Mouse (Mus musculus) stomach, embryonic 16.5 days (tissue): ENCODE measurements around the gene Atg4a-ps. TPM values are rescaled to one million over a fixed set of nuclear protein-coding genes. Genes with fewer than 3 reads are reported as not detected.

ENCODE experiments used
- ATAC-seq: fragments of 200-750 bp; cut with Nextera tagmentation; 2 replicates; pipeline ENCODE4 v1.8.0; 2017; ENCODE audit warnings: moderate number of reproducible peaks, moderate TSS enrichment; ENCODE audit not compliant: insufficient read depth, low FRiP score
- H3K27ac ChIP-seq: fragments of 300-500 bp; sonication (generic); 2 replicates; pipeline ENCODE4 v1.5.1; 2014; ENCODE audit warnings: low read length
- H3K27me3 ChIP-seq: fragments of 300-500 bp; sonication (generic); 2 replicates; pipeline ENCODE4 v1.6.1; 2014; ENCODE audit warnings: low read length, control low read depth, mixed read lengths; ENCODE audit not compliant: control insufficient read depth, insufficient read depth
- H3K36me3 ChIP-seq: fragments of 300-500 bp; sonication (generic); 2 replicates; pipeline ENCODE4 v1.6.1; 2014; ENCODE audit warnings: low read length; ENCODE audit not compliant: control insufficient read depth, insufficient read depth
- H3K4me1 ChIP-seq: fragments of 300-500 bp; sonication (generic); 2 replicates; pipeline ENCODE4 v1.6.1; 2014; ENCODE audit warnings: low read length, control low read depth, mixed read lengths; ENCODE audit not compliant: control insufficient read depth, insufficient read depth
- H3K4me2 ChIP-seq: fragments of 300-500 bp; sonication (generic); 2 replicates; pipeline ENCODE4 v1.6.1; 2014; ENCODE audit warnings: low read depth, low read length, mixed read lengths
- H3K4me3 ChIP-seq: fragments of 300-500 bp; sonication (generic); replicated peaks from 2 replicates; pipeline ENCODE4 v1.5.1; 2014; ENCODE audit warnings: mild to moderate bottlenecking, low read length
- H3K9ac ChIP-seq: fragments of 300-500 bp; sonication (generic); 2 replicates; pipeline ENCODE4 v1.6.1; 2014; ENCODE audit warnings: low read length
- H3K9me3 ChIP-seq: fragments of 300-500 bp; sonication (generic); replicated peaks from 2 replicates; pipeline ENCODE4 v1.6.1; 2016; ENCODE audit warnings: low read length, control low read depth; ENCODE audit not compliant: control insufficient read depth
- WGBS: fragments of 180-500 bp; shearing (Covaris S2); extraction: QIAGEN DNeasy Blood & Tissue Kit; methylation state at CpG from one replicate; pipeline ENCODE4 v1.1.7; 2014; 5-methylcytosine and 5-hydroxymethylcytosine counted together
- polyA plus RNA-seq: library from polyadenylated mRNA; unstranded; fragments of >200 nt; fragmentation: Nextera tagmentation; extraction: Ambion mirVana; gene quantifications from 2 replicates; pipeline ENCODE4 v1.2.1, GENCODE M21; 2015

The Atg4a-ps gene
- polyA plus RNA-seq, 1 experiment from 2014 or later: 0.12 TPM

DNA sequence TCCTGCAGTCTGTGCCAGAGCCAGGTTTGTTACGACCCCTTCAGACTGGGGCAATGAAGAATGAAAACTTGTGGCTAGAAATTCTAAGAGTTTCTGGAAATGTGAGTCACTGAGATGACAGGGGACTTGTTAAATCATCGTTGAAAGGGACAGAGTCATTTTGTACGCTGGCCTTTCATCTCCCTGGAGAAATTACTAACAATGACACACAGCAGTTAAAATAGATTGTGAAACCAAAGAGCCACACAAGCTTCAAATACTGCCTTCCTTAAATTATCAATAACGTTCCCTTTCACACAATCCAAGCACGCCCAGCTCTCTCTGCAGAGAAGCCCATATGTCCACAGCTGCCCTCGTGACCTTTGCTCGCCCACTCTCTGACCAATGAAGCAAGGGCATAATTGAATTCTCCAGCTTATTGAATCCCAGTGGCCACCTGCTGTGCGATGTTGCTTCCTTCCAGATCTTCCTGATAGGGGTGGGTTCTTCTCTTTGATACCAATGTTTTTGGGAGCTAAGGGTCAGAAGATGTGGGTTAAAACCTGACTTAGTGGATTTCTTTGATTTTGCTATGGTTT is 5.6 kb downstream of the Atg4a-ps start:
- no peak overlapping the region for H3K4me2 ChIP-seq
- WGBS: 54% methylated on average over 8 of the region's 8 CpGs
- no peak overlapping the region for H3K4me3 ChIP-seq
- H3K27me3 ChIP-seq: no peaks in the 10 kb centered on the region
- H3K36me3 ChIP-seq: no peaks in the 10 kb centered on the region
- no peak overlapping the region for H3K9ac ChIP-seq
- H3K9me3 ChIP-seq: no peaks in the 10 kb centered on the region
- no peak overlapping the region for H3K27ac ChIP-seq
- no peaks in the 10 kb centered on the region for H3K4me1 ChIP-seq
- ATAC-seq: no peak

- no peak overlapping the region for H3K4me3 ChIP-seq
Measured at GRCm38 (mm10) chr3:103637641-103638040, 8.2 kb downstream of the Atg4a-ps start.

DNA sequence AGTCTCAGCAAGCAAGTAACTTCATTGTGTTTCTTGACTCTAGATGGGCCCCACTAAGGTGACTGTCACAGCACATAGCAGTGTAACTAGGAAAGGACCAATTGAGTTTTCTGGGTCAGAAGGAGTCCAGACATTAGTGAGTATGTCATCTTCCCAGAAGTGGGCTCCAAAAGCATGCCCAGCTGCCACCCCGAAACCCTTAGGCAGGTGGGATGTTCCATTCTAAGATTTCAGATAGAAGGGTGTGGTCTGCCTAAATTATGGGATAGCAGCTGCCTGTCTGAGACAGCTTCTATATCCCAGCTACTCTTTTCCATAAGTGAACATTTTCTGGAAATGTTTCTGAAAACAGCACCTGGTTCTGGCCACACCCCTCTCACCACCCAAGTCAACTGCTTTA is 11.6 kb downstream of the Atg4a-ps start:
- ATAC-seq: no peak
- Histone ChIP-seq H3K36me3 (no peaks in the 10 kb centered on the region), H3K4me1 (no peaks in the 10 kb centered on the region), H3K9ac (no peak overlapping the region), H3K27ac (no peak overlapping the region), H3K4me2 (no peak overlapping the region), H3K4me3 (no peak overlapping the region), H3K27me3 (no peaks in the 10 kb centered on the region), H3K9me3 (no peaks in the 10 kb centered on the region)
- 88% methylated on average over 1 of the region's 1 CpGs for WGBS

More at GRCm38 (mm10) chr3:103637641-103638040, 8.2 kb downstream of the Atg4a-ps start:
- H3K4me1 ChIP-seq: no peaks in the 10 kb centered on the region
- no peak overlapping the region for H3K27ac ChIP-seq
- no peaks in the 10 kb centered on the region for H3K27me3 ChIP-seq
- WGBS: 83% methylated on average over 1 of the region's 1 CpGs
- no peaks in the 10 kb centered on the region for H3K36me3 ChIP-seq
- no peak overlapping the region for H3K9ac ChIP-seq
- no peaks in the 10 kb centered on the region for H3K9me3 ChIP-seq
- no peak overlapping the region for H3K4me2 ChIP-seq
- ATAC-seq: no peak

- no peaks in the 10 kb centered on the region for H3K9me3 ChIP-seq
- H3K4me2 ChIP-seq: no peak overlapping the region
- no peak overlapping the region for H3K27ac ChIP-seq
- no peaks in the 10 kb centered on the region for H3K36me3 ChIP-seq
- no peak overlapping the region for H3K9ac ChIP-seq
- H3K4me3 ChIP-seq: no peak overlapping the region
- H3K4me1 ChIP-seq: no peaks in the 10 kb centered on the region
- 49% methylated on average over 4 of the region's 4 CpGs for WGBS
- no peaks in the 10 kb centered on the region for H3K27me3 ChIP-seq
- no peak for ATAC-seq
Measured at GRCm38 (mm10) chr3:103633831-103634230, 12.0 kb downstream of the Atg4a-ps start.

DNA sequence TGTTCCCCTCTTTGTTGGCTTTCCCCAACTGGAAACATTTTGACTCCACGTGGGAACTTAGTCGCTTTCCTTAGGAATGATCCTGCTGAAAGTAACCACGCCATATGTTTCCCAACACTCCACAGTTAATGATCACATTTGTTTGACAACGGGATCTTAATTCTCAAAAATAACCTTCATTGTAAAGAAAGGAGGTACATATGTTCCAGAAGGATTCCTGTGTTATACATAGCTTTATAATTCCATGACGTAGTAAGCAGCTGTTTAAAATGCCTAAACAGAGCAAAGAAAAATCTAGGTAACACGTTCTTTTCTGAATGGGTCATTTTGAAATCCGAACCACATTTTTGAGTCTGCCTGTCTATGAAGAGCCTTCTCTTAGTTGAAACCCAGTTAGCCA is 12.7 kb downstream of the Atg4a-ps start:
- ATAC-seq: no peak

DNA sequence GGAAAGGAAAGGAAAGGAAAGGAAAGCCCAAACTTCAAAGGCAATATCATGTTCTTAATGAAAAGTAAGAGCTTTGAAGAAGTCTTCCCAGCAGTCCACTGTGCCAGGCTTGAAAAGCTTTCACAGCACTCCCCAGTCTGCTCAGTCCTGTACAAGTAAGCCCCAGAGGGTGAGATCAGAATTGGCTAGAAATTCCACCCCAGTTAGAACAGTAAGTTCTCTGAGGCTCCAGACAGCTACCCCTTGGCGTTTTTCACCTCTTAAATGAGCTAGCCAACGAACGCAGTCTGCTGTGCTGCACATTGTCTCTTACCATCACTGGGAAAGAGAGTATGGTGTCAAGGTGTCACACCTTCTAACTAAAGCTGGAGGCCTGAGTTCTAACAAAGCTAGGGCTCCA is 18.2 kb downstream of the Atg4a-ps start:
- Histone ChIP-seq H3K4me2 (no peak overlapping the region), H3K27ac (no peak overlapping the region), H3K9ac (no peak overlapping the region), H3K9me3 (no peaks in the 10 kb centered on the region), H3K4me3 (no peak overlapping the region), H3K36me3 (no peaks in the 10 kb centered on the region), H3K27me3 (no peaks in the 10 kb centered on the region), H3K4me1 (no peaks in the 10 kb centered on the region)
- 81% methylated on average over 3 of the region's 3 CpGs for WGBS
- no peak for ATAC-seq

More for the DNA sequence above, 12.7 kb downstream of the Atg4a-ps start:
- Histone ChIP-seq H3K27ac (no peak overlapping the region), H3K4me2 (no peak overlapping the region), H3K9me3 (no peaks in the 10 kb centered on the region), H3K36me3 (no peaks in the 10 kb centered on the region), H3K27me3 (no peaks in the 10 kb centered on the region), H3K4me3 (no peak overlapping the region), H3K9ac (no peak overlapping the region), H3K4me1 (no peaks in the 10 kb centered on the region)
- 54% methylated on average over 7 of the region's 7 CpGs for WGBS

DNA sequence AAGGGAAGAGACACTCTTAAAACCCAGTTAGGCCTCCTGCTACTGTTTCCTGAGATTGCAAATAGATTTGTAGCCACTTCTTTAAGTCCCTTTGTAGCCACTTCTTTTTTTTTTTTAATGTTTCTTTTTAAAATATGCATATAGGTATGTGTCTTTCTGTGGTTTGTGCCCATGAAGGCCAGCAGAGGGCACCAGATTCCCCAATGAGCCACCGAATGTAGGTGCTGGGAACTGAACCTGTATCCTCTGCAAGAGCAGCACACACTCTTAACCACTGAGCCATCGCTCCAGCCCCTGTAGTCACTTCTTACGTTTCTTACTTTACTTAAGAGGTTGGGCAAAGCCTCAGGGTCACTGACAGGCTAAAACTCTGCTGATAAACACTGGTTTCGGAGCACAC is 19.4 kb downstream of the Atg4a-ps start:
- Histone ChIP-seq H3K27me3 (no peaks in the 10 kb centered on the region), H3K36me3 (no peaks in the 10 kb centered on the region), H3K9me3 (no peaks in the 10 kb centered on the region), H3K4me1 (no peaks in the 10 kb centered on the region), H3K4me2 (no peak overlapping the region), H3K4me3 (no peak overlapping the region), H3K27ac (no peak overlapping the region), H3K9ac (no peak overlapping the region)
- ATAC-seq: no peak
- 88% methylated on average over 4 of the region's 4 CpGs for WGBS

GRCm38 (mm10) chr3:103625169-103625568 is 20.7 kb downstream of the Atg4a-ps start:
- Histone ChIP-seq H3K4me2 (no peak overlapping the region), H3K4me3 (no peak overlapping the region), H3K27me3 (no peaks in the 10 kb centered on the region), H3K4me1 (no peaks in the 10 kb centered on the region), H3K27ac (no peak overlapping the region), H3K36me3 (no peaks in the 10 kb centered on the region), H3K9ac (no peak overlapping the region), H3K9me3 (no peaks in the 10 kb centered on the region)
- WGBS: 87% methylated on average over 13 of the region's 13 CpGs
- no peak for ATAC-seq

DNA sequence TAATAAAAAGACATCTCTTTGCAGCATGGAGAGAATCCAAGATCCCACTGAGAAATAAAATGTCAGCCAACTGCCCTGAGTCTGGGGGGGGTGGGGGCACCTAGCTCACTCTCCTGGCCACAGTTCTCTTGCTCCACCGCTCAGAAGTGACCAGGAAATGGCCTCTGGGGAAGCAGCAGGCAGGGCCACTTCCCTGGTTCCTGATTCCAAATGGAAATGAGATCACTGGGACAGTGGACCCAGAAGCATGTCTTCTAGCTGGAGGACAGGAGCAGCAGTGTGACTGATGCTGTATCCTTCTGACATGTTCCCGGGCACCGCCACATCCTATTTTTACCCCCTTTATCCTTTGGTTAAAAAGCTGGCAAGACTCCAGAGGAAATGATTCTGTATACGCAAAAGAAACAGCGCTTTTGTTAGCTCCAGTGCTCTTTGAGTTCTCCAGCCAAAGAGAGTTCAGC is 21.2 kb downstream of the Atg4a-ps start:
- WGBS: 35% methylated on average over 5 of the region's 5 CpGs
- Histone ChIP-seq H3K9ac (no peak overlapping the region), H3K4me1 (no peaks in the 10 kb centered on the region), H3K36me3 (no peaks in the 10 kb centered on the region), H3K27ac (no peak overlapping the region), H3K27me3 (no peaks in the 10 kb centered on the region), H3K4me3 (no peak overlapping the region), H3K4me2 (no peak overlapping the region), H3K9me3 (no peaks in the 10 kb centered on the region)
- no peak for ATAC-seq
